Mouse (Mus musculus): ENCODE measurements around the gene Bmpr1a. TPM values are rescaled to one million over a fixed set of nuclear protein-coding genes. Genes with fewer than 3 reads are reported as not detected.
"Not testable (repeated sequence)": the region's sequence is repeated elsewhere in the genome, so short reads cannot be mapped to it uniquely, and the experiment has no call there.

Bmpr1a gene
- total RNA-seq, 1 experiment = 38.9 TPM

GRCm38 (mm10) chr14:34421078-34421477 is 82.1 kb downstream of the Bmpr1a start:
- peaks cover 10% of the 10 kb centered on the region for H3K36me3 ChIP-seq (ENCODE audit: control insufficient read depth, insufficient read depth, low read length, poor library complexity, severe bottlenecking)
- TF ChIP-seq CHD2 (IDR thresholded peaks at IDR 0.05; ENCODE audit: low read depth, low read length) (no peak), ZC3H11A (IDR thresholded peaks at IDR 0.05; ENCODE audit: borderline replicate concordance, low read depth, low read length) (no peak), HCFC1 (IDR thresholded peaks at IDR 0.05; ENCODE audit: borderline replicate concordance, insufficient read depth, low read length) (no peak), ZNF384 (IDR thresholded peaks at IDR 0.05; ENCODE audit: low read depth, low read length) (no peak), MAFK (IDR thresholded peaks at IDR 0.05; ENCODE audit: insufficient read depth, low read depth, low read length) (no peak)
- no peak overlapping the region for H3K4me3 ChIP-seq (ENCODE audit: insufficient read depth in 1 of 2, low read depth in 1 of 2, low read length in 2 of 2, poor library complexity in 1 of 2, severe bottlenecking in 1 of 2)
- no peaks in the 10 kb centered on the region for H3K4me1 ChIP-seq (ENCODE audit: control insufficient read depth in 2 of 2, insufficient read depth in 2 of 2, low read length in 2 of 2, poor library complexity in 1 of 2)
- H3K9me3 ChIP-seq (ENCODE audit: control insufficient read depth, insufficient read depth, low read depth, low read length) = no peaks in the 10 kb centered on the region
- in situ Hi-C loops (cut with MboI; ENCODE audit: low sequenced_read_pairs in 2 of 2, unreplicated experiment in 2 of 2) = loop anchor here in 1 of 2 experiments (25.0 kb wide), 1 partner anchor 334 kb away; the partner anchor contains the start of gene Anxa8
- H3K27ac ChIP-seq (ENCODE audit: insufficient read depth, low read depth, low read length, poor library complexity, severe bottlenecking) = no peak overlapping the region
- H3K9ac ChIP-seq (ENCODE audit: insufficient read depth, low read depth, low read length, poor library complexity, severe bottlenecking) = no peak overlapping the region
- no peak for DNase-seq (ENCODE audit: low read depth, low spot score)

- no peak overlapping the region for H3K9ac ChIP-seq (ENCODE audit: insufficient read depth, low read depth, low read length, poor library complexity, severe bottlenecking)
- DNase-seq (ENCODE audit: low read depth, low spot score) = no peak
- no peak for TF ChIP-seq CHD2 (IDR thresholded peaks at IDR 0.05; ENCODE audit: low read depth, low read length)
- no peak for TF ChIP-seq ZNF384 (IDR thresholded peaks at IDR 0.05; ENCODE audit: low read depth, low read length)
- no peak for TF ChIP-seq ZC3H11A (IDR thresholded peaks at IDR 0.05; ENCODE audit: borderline replicate concordance, low read depth, low read length)
- no peak for TF ChIP-seq MAFK (IDR thresholded peaks at IDR 0.05; ENCODE audit: insufficient read depth, low read depth, low read length)
- TF ChIP-seq HCFC1 (IDR thresholded peaks at IDR 0.05; ENCODE audit: borderline replicate concordance, insufficient read depth, low read length) = no peak
- peaks cover 8% of the 10 kb centered on the region for H3K36me3 ChIP-seq (ENCODE audit: control insufficient read depth, insufficient read depth, low read length, poor library complexity, severe bottlenecking)
- no peak overlapping the region for H3K4me3 ChIP-seq (ENCODE audit: insufficient read depth in 1 of 2, low read depth in 1 of 2, low read length in 2 of 2, poor library complexity in 1 of 2, severe bottlenecking in 1 of 2)
- H3K9me3 ChIP-seq (ENCODE audit: control insufficient read depth, insufficient read depth, low read depth, low read length) = no peaks in the 10 kb centered on the region
- in situ Hi-C loops (cut with MboI; ENCODE audit: low sequenced_read_pairs in 2 of 2, unreplicated experiment in 2 of 2) = loop anchor here in 1 of 2 experiments (25.0 kb wide), 1 partner anchor 330 kb away; the partner anchor contains the start of gene Anxa8
- H3K27ac ChIP-seq (ENCODE audit: insufficient read depth, low read depth, low read length, poor library complexity, severe bottlenecking) = no peak overlapping the region
- H3K4me1 ChIP-seq (ENCODE audit: control insufficient read depth in 2 of 2, insufficient read depth in 2 of 2, low read length in 2 of 2, poor library complexity in 1 of 2) = no peaks in the 10 kb centered on the region
These were observed 85.6 kb downstream of the Bmpr1a start for GRCm38 (mm10) chr14:34417501-34417900.

GRCm38 (mm10) chr14:34416946-34417345 is 86.2 kb downstream of the Bmpr1a start:
- not testable (repeated sequence) for DNase-seq (ENCODE audit: low read depth, low spot score); H3K9ac ChIP-seq (ENCODE audit: insufficient read depth, low read depth, low read length, poor library complexity, severe bottlenecking); H3K36me3 ChIP-seq (ENCODE audit: control insufficient read depth, insufficient read depth, low read length, poor library complexity, severe bottlenecking); H3K4me1 ChIP-seq (ENCODE audit: control insufficient read depth in 2 of 2, insufficient read depth in 2 of 2, low read length in 2 of 2, poor library complexity in 1 of 2); H3K27ac ChIP-seq (ENCODE audit: insufficient read depth, low read depth, low read length, poor library complexity, severe bottlenecking); H3K4me3 ChIP-seq (ENCODE audit: insufficient read depth in 1 of 2, low read depth in 1 of 2, low read length in 2 of 2, poor library complexity in 1 of 2, severe bottlenecking in 1 of 2); H3K9me3 ChIP-seq (ENCODE audit: control insufficient read depth, insufficient read depth, low read depth, low read length)
- in situ Hi-C loops (cut with MboI; ENCODE audit: low sequenced_read_pairs in 2 of 2, unreplicated experiment in 2 of 2) = loop anchor here in 1 of 2 experiments (25.0 kb wide), 1 partner anchor 330 kb away; the partner anchor contains the start of gene Anxa8

GRCm38 (mm10) chr14:34412164-34412896 is 90.8 kb downstream of the Bmpr1a start:
- DNase-seq (ENCODE audit: low read depth, low spot score) = no peak
- Histone ChIP-seq H3K4me3 (ENCODE audit: insufficient read depth in 1 of 2, low read depth in 1 of 2, low read length in 2 of 2, poor library complexity in 1 of 2, severe bottlenecking in 1 of 2) (no peak overlapping the region), H3K27ac (ENCODE audit: insufficient read depth, low read depth, low read length, poor library complexity, severe bottlenecking) (no peak overlapping the region), H3K9ac (ENCODE audit: insufficient read depth, low read depth, low read length, poor library complexity, severe bottlenecking) (no peak overlapping the region), H3K4me1 (ENCODE audit: control insufficient read depth in 2 of 2, insufficient read depth in 2 of 2, low read length in 2 of 2, poor library complexity in 1 of 2) (no peaks in the 10 kb centered on the region), H3K9me3 (ENCODE audit: control insufficient read depth, insufficient read depth, low read depth, low read length) (no peaks in the 10 kb centered on the region), H3K36me3 (ENCODE audit: control insufficient read depth, insufficient read depth, low read length, poor library complexity, severe bottlenecking) (peaks cover 7% of the 10 kb centered on the region)
- TF ChIP-seq MAFK (IDR thresholded peaks at IDR 0.05; ENCODE audit: insufficient read depth, low read depth, low read length) = no peak
- no peak for TF ChIP-seq CHD2 (IDR thresholded peaks at IDR 0.05; ENCODE audit: low read depth, low read length)
- no peak for TF ChIP-seq ZC3H11A (IDR thresholded peaks at IDR 0.05; ENCODE audit: borderline replicate concordance, low read depth, low read length)
- TF ChIP-seq HCFC1 (IDR thresholded peaks at IDR 0.05; ENCODE audit: borderline replicate concordance, insufficient read depth, low read length) = no peak
- no peak for TF ChIP-seq ZNF384 (IDR thresholded peaks at IDR 0.05; ENCODE audit: low read depth, low read length)
- in situ Hi-C loops (cut with MboI; ENCODE audit: low sequenced_read_pairs in 2 of 2, unreplicated experiment in 2 of 2) = loop anchor here in 1 of 2 experiments (25.0 kb wide), 1 partner anchor 325 kb away; the partner anchor contains the start of gene Anxa8

All from ES-E14 (cell line).